Mouse (Mus musculus) forebrain, postnatal 0 days (tissue): ENCODE measurements around the gene Rhof. TPM values are rescaled to one million over a fixed set of nuclear protein-coding genes. Genes with fewer than 3 reads are reported as not detected.

Experiments
- ATAC-seq: fragments of 200-750 bp; cut with Nextera tagmentation; 2 replicates; pipeline ENCODE4 v1.8.0; 2017; ENCODE audit warnings: mild to moderate bottlenecking, moderate library complexity
- DNase-seq: peaks from one replicate; pipeline ENCODE4 v3.0.0-alpha.2; 2015
- H3K27ac ChIP-seq: fragments of 300-500 bp; sonication (generic); 2 replicates; pipeline ENCODE4 v1.5.1; 2014; ENCODE audit warnings: low read depth, mild to moderate bottlenecking, antibody characterized with exemption, low read length, moderate library complexity, mixed read lengths
- H3K27me3 ChIP-seq: fragments of 300-500 bp; sonication (generic); 2 replicates; pipeline ENCODE4 v1.6.1; 2014; ENCODE audit warnings: mild to moderate bottlenecking, low read length, mixed read lengths; ENCODE audit not compliant: insufficient read depth
- H3K36me3 ChIP-seq: fragments of 300-500 bp; sonication (generic); 2 replicates; pipeline ENCODE4 v1.6.1; 2014; ENCODE audit warnings: mild to moderate bottlenecking, moderate library complexity; ENCODE audit not compliant: insufficient read depth
- H3K4me1 ChIP-seq: fragments of 300-500 bp; sonication (generic); 2 replicates; pipeline ENCODE4 v1.6.1; 2014; ENCODE audit warnings: antibody characterized with exemption; ENCODE audit not compliant: insufficient read depth
- H3K4me2 ChIP-seq: fragments of 300-500 bp; sonication (generic); 2 replicates; pipeline ENCODE4 v1.6.1; 2014; ENCODE audit warnings: low read depth, mild to moderate bottlenecking, moderate library complexity
- H3K4me3 ChIP-seq: fragments of 300-500 bp; sonication (generic); 2 replicates; pipeline ENCODE4 v1.5.1; 2014; ENCODE audit warnings: low read depth, low read length, mixed read lengths
- H3K9ac ChIP-seq: fragments of 300-500 bp; sonication (generic); 2 replicates; pipeline ENCODE4 v1.6.1; 2014; ENCODE audit warnings: mild to moderate bottlenecking
- H3K9me3 ChIP-seq: fragments of 300-500 bp; sonication (generic); 2 replicates; pipeline ENCODE4 v1.6.1; 2016; ENCODE audit warnings: low read length
- CTCF ChIP-seq: sonication (generic); IDR thresholded peaks from 2 replicates; pipeline ENCODE4 v1.5.1; 2016; ENCODE audit warnings: antibody characterized with exemption, control low read depth, low read depth
- WGBS: fragments of 180-500 bp; shearing (Covaris S2); extraction: QIAGEN DNeasy Blood & Tissue Kit; methylation state at CpG from one replicate; pipeline ENCODE4 v1.1.7; 2014; 5-methylcytosine and 5-hydroxymethylcytosine counted together
- polyA plus RNA-seq: library from polyadenylated mRNA; unstranded; fragments of >200 nt; fragmentation: Nextera tagmentation; extraction: Ambion mirVana; gene quantifications from 2 replicates; pipeline ENCODE4 v1.2.1, GENCODE M21; 2015
- total RNA-seq: library from RNA; depleted of rRNA; stranded (reverse); fragments of >200 nt; gene quantifications from 2 replicates; pipeline ENCODE4 v1.2.3, GENCODE M21; 2014

Rhof gene
- total and polyA plus RNA-seq, 2 experiments from 2014 or later: 25.3 to 38.7 TPM

GRCm38 (mm10) chr5:123142161-123143157 lies 10.0 kb upstream of the Rhof start, which contains the start of gene Setd1b:
TSS of gene Setd1b (plus strand) at chr5:123142193.
- TF ChIP-seq CTCF: no peak
- Histone ChIP-seq H3K9ac (peak within 1 kb of the TSS; percentile 100), H3K27ac (peak within 1 kb of the TSS; percentile 100), H3K4me2 (peak within 1 kb of the TSS; percentile 97), H3K9me3 (no peaks in the 10 kb centered on the region), H3K27me3 (no peaks in the 10 kb centered on the region), H3K36me3 (peaks cover 11% of the 10 kb centered on the region), H3K4me1 (peaks cover 14% of the 10 kb centered on the region; the same call in 1 of the 2 replicates), H3K4me3 (peak within 1 kb of the TSS; percentile 85)
- 6% methylated on average over 69 of the region's 103 CpGs for WGBS
- DNase-seq (peak; percentile 37), ATAC-seq (peak; percentile 10; the same call in 1 of the 2 replicates)

DNA sequence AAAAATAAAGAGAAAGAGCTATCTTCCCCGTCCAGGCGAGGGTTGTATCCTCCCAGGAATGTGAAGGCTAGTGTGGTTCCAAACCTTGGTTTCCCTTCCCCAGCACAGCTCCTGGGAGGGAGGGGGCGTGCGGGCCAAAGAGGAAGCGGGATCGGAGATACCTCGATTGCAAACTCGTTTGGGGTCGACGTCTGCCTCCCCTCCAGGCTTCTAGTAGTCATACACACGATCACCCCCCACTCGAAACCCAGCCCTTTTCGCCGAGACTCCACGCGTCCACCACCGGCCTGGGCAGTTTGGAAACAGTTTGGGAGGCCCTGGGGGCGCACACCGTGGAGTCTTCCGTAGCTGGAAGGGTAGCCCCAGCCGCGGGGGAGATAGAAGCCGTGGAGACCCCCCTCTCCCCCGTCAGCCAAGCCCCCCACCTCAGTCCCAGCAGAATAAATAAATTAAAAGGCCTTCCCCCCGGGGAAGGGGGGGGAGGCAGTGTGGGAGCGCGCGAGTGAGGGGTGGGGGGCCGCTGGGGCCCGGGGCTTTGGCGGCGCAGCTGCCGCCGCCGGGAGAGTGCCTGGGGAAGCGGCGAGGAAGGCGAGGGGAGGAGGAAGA lies 9.2 kb upstream of the Rhof start:
- ATAC-seq: peak; percentile 23; the same call in 1 of the 2 replicates
- Histone ChIP-seq H3K9me3 (no peaks in the 10 kb centered on the region), H3K27me3 (no peaks in the 10 kb centered on the region), H3K4me3 (peak overlapping the region; percentile 85), H3K4me1 (peaks cover 17% of the 10 kb centered on the region), H3K4me2 (peak overlapping the region; percentile 97), H3K9ac (peak overlapping the region; percentile 100), H3K27ac (peak overlapping the region; percentile 100), H3K36me3 (peaks cover 3% of the 10 kb centered on the region; the same call in 1 of the 2 replicates)
- no peak for TF ChIP-seq CTCF
- DNase-seq: peak; percentile 77
- 2% methylated on average over 27 of the region's 38 CpGs for WGBS

DNA sequence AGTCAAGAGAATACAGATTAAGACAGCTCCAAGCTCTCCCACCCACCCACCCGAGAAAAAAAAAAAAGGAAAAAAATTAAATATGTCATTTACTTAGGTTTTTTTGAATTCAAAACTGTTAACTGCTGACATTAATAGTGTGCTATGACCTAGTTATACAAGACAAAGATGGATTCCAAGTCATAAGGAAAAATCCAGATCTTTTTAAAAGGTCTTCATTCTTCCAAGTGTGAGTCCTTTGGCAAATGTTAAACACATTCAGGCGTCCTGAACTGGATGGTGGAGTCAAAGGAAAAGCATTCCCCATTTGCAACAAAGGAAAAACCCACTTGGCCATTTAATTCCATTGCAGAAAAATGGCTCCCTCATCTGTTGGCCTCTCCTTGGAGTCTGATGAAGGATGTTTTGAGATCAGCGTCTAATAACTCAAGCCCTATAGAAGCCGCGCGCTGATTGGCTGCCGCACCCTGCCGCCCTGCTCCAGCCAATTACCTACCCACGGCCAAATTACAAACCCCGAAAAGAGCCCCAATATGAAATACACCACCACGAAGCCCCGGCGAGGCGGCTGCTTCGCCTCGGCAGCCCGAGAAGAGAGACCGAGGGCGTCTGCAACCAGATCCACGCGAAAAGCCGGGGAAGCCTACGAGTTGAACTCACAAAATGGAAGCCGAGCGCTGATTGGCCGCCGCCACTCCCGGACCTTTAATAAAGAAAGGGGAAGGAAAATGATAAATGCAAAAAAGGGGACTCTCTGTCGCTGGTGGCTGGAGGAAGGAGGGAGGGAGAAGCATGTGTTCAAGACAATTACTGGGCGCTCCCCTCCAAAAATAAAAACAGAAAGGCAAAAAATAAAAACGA lies 8.4 kb upstream of the Rhof start:
- H3K27ac ChIP-seq: peak overlapping the region; percentile 100
- peak overlapping the region; percentile 97 for H3K4me2 ChIP-seq
- H3K9me3 ChIP-seq: no peaks in the 10 kb centered on the region
- DNase-seq (peak; percentile 96), ATAC-seq (peak; percentile 73)
- H3K4me3 ChIP-seq: peak overlapping the region; percentile 85
- H3K27me3 ChIP-seq: no peaks in the 10 kb centered on the region
- peak overlapping the region; percentile 100 for H3K9ac ChIP-seq
- peaks cover 19% of the 10 kb centered on the region for H3K4me1 ChIP-seq
- TF ChIP-seq CTCF: no peak
- WGBS: under 1% methylated on average over 31 of the region's 31 CpGs
- no peaks in the 10 kb centered on the region for H3K36me3 ChIP-seq

GRCm38 (mm10) chr5:123139722-123140627 lies 7.5 kb upstream of the Rhof start:
- ATAC-seq (no peak), DNase-seq (peak; percentile 61)
- WGBS: 1% methylated on average over 28 of the region's 28 CpGs
- Histone ChIP-seq H3K27me3 (no peaks in the 10 kb centered on the region), H3K4me2 (peak overlapping the region; percentile 97), H3K27ac (peak overlapping the region; percentile 100), H3K4me1 (peaks cover 16% of the 10 kb centered on the region), H3K9me3 (no peaks in the 10 kb centered on the region), H3K4me3 (peak overlapping the region; percentile 85), H3K9ac (peak overlapping the region; percentile 100), H3K36me3 (no peaks in the 10 kb centered on the region)
- TF ChIP-seq CTCF: no peak

GRCm38 (mm10) chr5:123138953-123139721 lies 6.6 kb upstream of the Rhof start:
- peak overlapping the region; percentile 100 for H3K27ac ChIP-seq
- DNase-seq: peak; percentile 90
- peak; percentile 38 for ATAC-seq
- 2% methylated on average over 39 of the region's 39 CpGs for WGBS
- H3K27me3 ChIP-seq: no peaks in the 10 kb centered on the region
- peak overlapping the region; percentile 100 for H3K9ac ChIP-seq
- no peaks in the 10 kb centered on the region for H3K36me3 ChIP-seq
- TF ChIP-seq CTCF: no peak
- peak overlapping the region; percentile 97 for H3K4me2 ChIP-seq
- H3K9me3 ChIP-seq: no peaks in the 10 kb centered on the region
- peak overlapping the region; percentile 85 for H3K4me3 ChIP-seq
- peaks cover 16% of the 10 kb centered on the region for H3K4me1 ChIP-seq
